Comparison of ENCODE assay signal across 8 mouse cellular contexts in the genomic region with DNA sequence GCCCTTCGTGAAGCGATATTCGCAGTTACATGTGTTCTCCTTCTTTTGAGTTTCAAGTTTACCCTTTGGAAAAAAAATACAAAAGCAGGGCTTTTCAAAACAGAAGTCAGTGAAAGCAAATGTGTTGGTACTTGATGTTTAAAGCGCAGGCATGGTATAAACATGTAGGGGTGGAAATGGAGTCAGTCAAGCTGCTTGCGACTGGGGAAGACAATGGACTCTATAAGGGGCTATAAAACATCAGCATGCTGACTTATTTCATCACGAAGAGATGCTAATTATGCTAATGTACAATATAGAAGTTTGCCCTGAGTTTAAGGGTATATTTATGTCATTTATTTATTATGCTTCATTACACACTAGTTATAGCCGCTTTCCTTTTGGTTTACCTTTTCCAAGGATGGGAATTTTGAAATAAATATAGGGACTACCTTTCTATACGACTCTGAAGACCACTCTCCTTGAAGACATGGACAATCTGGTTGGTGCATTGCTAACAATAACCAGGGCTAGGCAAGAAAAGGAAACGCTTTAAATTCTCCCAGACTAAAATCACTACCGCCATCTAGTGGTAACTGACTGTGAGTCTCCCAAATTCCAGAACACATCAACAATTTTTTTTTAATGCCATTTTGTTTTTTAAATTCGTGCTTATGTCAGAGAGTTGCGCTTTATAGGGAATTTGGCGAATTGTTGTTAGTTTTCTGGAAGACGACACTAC.
A peak's percentile ranks its signal among the peaks of the same experiment; 100 is the strongest.
DNase-seq lines count a peak whose midpoint lies in the region; ATAC-seq lines count a peak whose summit lies in the region.

No protein-coding gene starts in this region.

- no peak overlapping the region for H3K27ac ChIP-seq in heart, embryonic 15.5 days
- peak overlapping the region; percentile 58 for H3K27ac ChIP-seq in forebrain, embryonic 16.5 days (ENCODE audit: low read length)

- H3K9me3 ChIP-seq in heart, embryonic 15.5 days (replicated peaks), result no peaks in the 10 kb centered on the region
- no peaks in the 10 kb centered on the region for H3K9me3 ChIP-seq in forebrain, embryonic 16.5 days (ENCODE audit: control insufficient read depth, low read length)

- no peaks in the 10 kb centered on the region for H3K27me3 ChIP-seq in heart, embryonic 15.5 days
- no peaks in the 10 kb centered on the region for H3K27me3 ChIP-seq in forebrain, embryonic 16.5 days (replicated peaks; ENCODE audit: control insufficient read depth, insufficient read depth, low read length)

- H3K4me3 ChIP-seq in heart, embryonic 15.5 days, result peak overlapping the region; percentile 11; the same call in 1 of the 2 replicates
- H3K4me3 ChIP-seq in forebrain, embryonic 16.5 days (replicated peaks; ENCODE audit: low read length), result no peak overlapping the region

- H3K4me1 ChIP-seq in heart, embryonic 15.5 days (replicated peaks), result no peaks in the 10 kb centered on the region
- H3K4me1 ChIP-seq in forebrain, embryonic 16.5 days (replicated peaks; ENCODE audit: control insufficient read depth, insufficient read depth, low read length), result peaks cover 14% of the 10 kb centered on the region

- no peak for DNase-seq in heart, adult 11 months
- peak; percentile 21 for DNase-seq in thymus, postnatal 0 days (ENCODE audit: low spot score)
- DNase-seq in thymus, adult 18-20 months, result no peak
- peak; percentile 70 for DNase-seq in retina, postnatal 1 day
- DNase-seq in gastrocnemius, adult 8-10 months (ENCODE audit: low spot score in 2 of 2), result no peak
- no peak for DNase-seq in cerebellum, adult 11 months

- H3K9ac ChIP-seq in heart, embryonic 15.5 days, result no peak overlapping the region
- 0 out of 2 replicates have a peak overlapping the region, but pooled peaks have one; percentile 17 for H3K9ac ChIP-seq in forebrain, embryonic 16.5 days (replicated peaks; ENCODE audit: low read depth, low read length)

- peak overlapping the region; percentile 35; the same call in 1 of the 2 replicates for H3K4me2 ChIP-seq in heart, embryonic 15.5 days
- H3K4me2 ChIP-seq in forebrain, embryonic 16.5 days (ENCODE audit: low read length), result peak overlapping the region; percentile 18; the same call in 1 of the 2 replicates

- no peaks in the 10 kb centered on the region for H3K36me3 ChIP-seq in heart, embryonic 15.5 days
- no peaks in the 10 kb centered on the region for H3K36me3 ChIP-seq in forebrain, embryonic 16.5 days (ENCODE audit: control insufficient read depth, insufficient read depth)

- ATAC-seq in heart, embryonic 15.5 days (replicated peaks; ENCODE audit: insufficient number of reproducible peaks, insufficient read depth, low FRiP score, low read depth), result no peak
- ATAC-seq in forebrain, embryonic 16.5 days, result peak; percentile 68

- WGBS in heart, embryonic 15.5 days, result 44% methylated on average over 14 of the region's 14 CpGs
- WGBS in forebrain, embryonic 16.5 days, result 38% methylated on average over 14 of the region's 14 CpGs

Comparison
In these comparisons a context has a peak if more than half of its experiments do, and no peak if none do; other contexts are left out.
1. DNase-seq: peak in thymus, postnatal 0 days (single experiment) and retina, postnatal 1 day (single experiment); none in heart, adult 11 months (single experiment), thymus, adult 18-20 months (0 of 2), gastrocnemius, adult 8-10 months (0 of 2) and cerebellum, adult 11 months (single experiment).